ENCODE assay signal across 10 mouse cellular contexts in the genomic region with DNA sequence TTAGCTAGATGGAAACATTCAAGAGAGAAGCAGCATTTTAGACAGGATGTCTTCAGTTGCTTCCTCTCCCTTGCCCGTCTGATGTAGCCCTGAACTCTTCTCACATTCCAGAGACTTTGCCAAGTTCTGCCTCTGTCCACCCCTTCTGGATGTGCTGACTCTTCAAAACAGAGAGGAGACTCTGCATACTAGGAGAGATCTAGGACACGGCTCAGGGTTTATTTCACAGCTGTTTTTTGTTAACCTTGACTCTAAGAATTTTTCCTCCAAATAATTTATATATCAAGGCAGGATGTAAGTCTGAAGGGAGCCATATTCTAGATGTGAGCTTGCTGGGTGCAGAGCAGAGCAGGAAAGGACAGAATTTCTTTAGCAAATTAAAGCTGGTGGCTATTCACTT.
DNase-seq lines count a peak whose midpoint lies in the region; ATAC-seq and TF ChIP-seq lines count a peak whose summit lies in the region.
"Had no signal": no experiment of that assay in that cellular context is flagged by ENCODE, and none has a peak within 500 bp of the region (broad histone marks: within the 10 kb centered on the region; RNA-seq: fewer than 3 reads in every experiment).

No protein-coding gene starts in this region.

- 19% methylated on average over 2 of the region's 2 CpGs for WGBS in heart, adult 2 months
- WGBS in midbrain, embryonic 11.5 days: 65% methylated on average over 2 of the region's 2 CpGs
- 73% methylated on average over 2 of the region's 2 CpGs for WGBS in midbrain, embryonic 14.5 days
- 11% methylated on average over 2 of the region's 2 CpGs for WGBS in kidney, embryonic 15.5 days
- WGBS in stomach, embryonic 15.5 days: 15% methylated on average over 2 of the region's 2 CpGs

- H3K79me2 ChIP-seq in heart, adult 2 months (replicated peaks; ENCODE audit: control insufficient read depth, insufficient read depth, low read length): no peaks in the 10 kb centered on the region

- TF ChIP-seq CTCF in heart, adult 2 months (IDR thresholded peaks at IDR 0.05): no peak

- no peak overlapping the region for H3K9ac ChIP-seq in heart, adult 2 months (ENCODE audit: low read depth, low read length)
- H3K9ac ChIP-seq in midbrain, embryonic 11.5 days (ENCODE audit: low read length): no peak overlapping the region
- no peak overlapping the region for H3K9ac ChIP-seq in midbrain, embryonic 14.5 days (replicated peaks; ENCODE audit: low read length)
- no peak overlapping the region for H3K9ac ChIP-seq in kidney, embryonic 15.5 days
- no peak overlapping the region for H3K9ac ChIP-seq in stomach, embryonic 15.5 days
- H3K9ac ChIP-seq: liver, embryonic 12.5 days had no signal

- no peak overlapping the region for H3K4me2 ChIP-seq in midbrain, embryonic 11.5 days
- H3K4me2 ChIP-seq in midbrain, embryonic 14.5 days (ENCODE audit: low read length): no peak overlapping the region
- no peak overlapping the region for H3K4me2 ChIP-seq in kidney, embryonic 15.5 days
- H3K4me2 ChIP-seq in stomach, embryonic 15.5 days: no peak overlapping the region
- H3K4me2 ChIP-seq: liver, embryonic 12.5 days had no signal

- TF ChIP-seq POLR2A in heart, adult 2 months (IDR thresholded peaks at IDR 0.05; ENCODE audit: insufficient read depth, low read depth, low read length): no peak

- no peaks in the 10 kb centered on the region; the same call in 1 of the 2 replicates for H3K4me1 ChIP-seq in heart, adult 2 months (ENCODE audit: control insufficient read depth, insufficient read depth, low read length)
- H3K4me1 ChIP-seq in midbrain, embryonic 11.5 days (ENCODE audit: control insufficient read depth, insufficient read depth, low read length): 0 out of 2 replicates have a peak, but pooled peaks cover 4% of the 10 kb centered on the region
- H3K4me1 ChIP-seq in midbrain, embryonic 14.5 days (ENCODE audit: control insufficient read depth, insufficient read depth, low read length): peaks cover 5% of the 10 kb centered on the region
- H3K4me1 ChIP-seq in kidney, embryonic 15.5 days: peaks cover 14% of the 10 kb centered on the region; the same call in 1 of the 2 replicates
- H3K4me1 ChIP-seq in stomach, embryonic 15.5 days: peaks cover 9% of the 10 kb centered on the region
- H3K4me1 ChIP-seq: liver, embryonic 12.5 days had no signal

- no peak for TF ChIP-seq EP300 in heart, adult 2 months (IDR thresholded peaks at IDR 0.05; ENCODE audit: insufficient read depth, low read depth, low read length)

- no peak overlapping the region for H3K27ac ChIP-seq in heart, adult 2 months
- H3K27ac ChIP-seq in midbrain, embryonic 11.5 days (ENCODE audit: low read depth, low read length): no peak overlapping the region
- H3K27ac ChIP-seq in midbrain, embryonic 14.5 days (replicated peaks; ENCODE audit: low read depth, low read length): no peak overlapping the region
- H3K27ac ChIP-seq in kidney, embryonic 15.5 days: peak overlapping the region; percentile 76
- H3K27ac ChIP-seq in stomach, embryonic 15.5 days: peak overlapping the region; percentile 66; the same call in 1 of the 2 replicates
- H3K27ac ChIP-seq: liver, embryonic 12.5 days had no signal

- H3K27me3 ChIP-seq in heart, adult 2 months (ENCODE audit: control insufficient read depth, insufficient read depth, low read length): no peaks in the 10 kb centered on the region
- no peaks in the 10 kb centered on the region for H3K27me3 ChIP-seq in midbrain, embryonic 11.5 days (ENCODE audit: control insufficient read depth, insufficient read depth, low read length)
- H3K27me3 ChIP-seq in midbrain, embryonic 14.5 days (ENCODE audit: control insufficient read depth, insufficient read depth, low read length): no peaks in the 10 kb centered on the region
- H3K27me3 ChIP-seq in kidney, embryonic 15.5 days: no peaks in the 10 kb centered on the region
- H3K27me3 ChIP-seq in stomach, embryonic 15.5 days (replicated peaks): no peaks in the 10 kb centered on the region
- H3K27me3 ChIP-seq: liver, embryonic 12.5 days had no signal

- no peak overlapping the region for H3K4me3 ChIP-seq in heart, adult 2 months
- no peak overlapping the region for H3K4me3 ChIP-seq in midbrain, embryonic 11.5 days (ENCODE audit: low read depth, low read length)
- H3K4me3 ChIP-seq in midbrain, embryonic 14.5 days (replicated peaks; ENCODE audit: low read depth, low read length): no peak overlapping the region
- H3K4me3 ChIP-seq in kidney, embryonic 15.5 days (replicated peaks): no peak overlapping the region
- no peak overlapping the region for H3K4me3 ChIP-seq in stomach, embryonic 15.5 days (replicated peaks)
- H3K4me3 ChIP-seq: liver, embryonic 12.5 days had no signal

- no peaks in the 10 kb centered on the region for H3K36me3 ChIP-seq in heart, adult 2 months (ENCODE audit: control insufficient read depth, insufficient read depth, low read length)
- H3K36me3 ChIP-seq in midbrain, embryonic 11.5 days (ENCODE audit: control insufficient read depth, insufficient read depth, low read length): no peaks in the 10 kb centered on the region
- no peaks in the 10 kb centered on the region for H3K36me3 ChIP-seq in midbrain, embryonic 14.5 days (ENCODE audit: control insufficient read depth, insufficient read depth, low read length)
- no peaks in the 10 kb centered on the region for H3K36me3 ChIP-seq in kidney, embryonic 15.5 days
- no peaks in the 10 kb centered on the region for H3K36me3 ChIP-seq in stomach, embryonic 15.5 days
- H3K36me3 ChIP-seq: liver, embryonic 12.5 days had no signal

- peak; percentile 94 for DNase-seq in heart, adult 11 months
- DNase-seq in heart, adult 2 months: no peak
- DNase-seq in midbrain, embryonic 11.5 days (ENCODE audit: low spot score, missing footprints): peak; percentile 78
- no peak for DNase-seq in midbrain, embryonic 14.5 days
- no peak for DNase-seq in urinary bladder, postnatal 10 days (ENCODE audit: low spot score)
- no peak for DNase-seq in frontal cortex, postnatal 10 days (ENCODE audit: low spot score in 2 of 2)
- DNase-seq: cerebellum, adult 9-11 months had no signal

- no peaks in the 10 kb centered on the region for H3K9me3 ChIP-seq in midbrain, embryonic 11.5 days (ENCODE audit: control insufficient read depth, low read length)
- no peaks in the 10 kb centered on the region for H3K9me3 ChIP-seq in midbrain, embryonic 14.5 days (ENCODE audit: control insufficient read depth, low read length)
- H3K9me3 ChIP-seq in kidney, embryonic 15.5 days (replicated peaks): no peaks in the 10 kb centered on the region
- no peaks in the 10 kb centered on the region for H3K9me3 ChIP-seq in stomach, embryonic 15.5 days
- H3K9me3 ChIP-seq: liver, embryonic 12.5 days had no signal

- intact Hi-C loops in heart, adult 2 months (cut with DNase I): no loop called here

- ATAC-seq in midbrain, embryonic 11.5 days (ENCODE audit: low FRiP score): no peak
- no peak for ATAC-seq in midbrain, embryonic 14.5 days (ENCODE audit: low FRiP score, low TSS enrichment)
- peak; percentile 86 for ATAC-seq in kidney, embryonic 15.5 days (replicated peaks; ENCODE audit: low FRiP score)
- ATAC-seq in stomach, embryonic 15.5 days (ENCODE audit: insufficient read depth, low FRiP score, low read depth): peak; percentile 81
- ATAC-seq: liver, embryonic 12.5 days had no signal

Comparison
In these comparisons a context has a peak if more than half of its experiments do, and no peak if none do; other contexts are left out.
1. DNase-seq: peak in heart, adult 11 months (single experiment) and midbrain, embryonic 11.5 days (single experiment); none in heart, adult 2 months (0 of 2), midbrain, embryonic 14.5 days (single experiment), urinary bladder, postnatal 10 days (single experiment) and frontal cortex, postnatal 10 days (0 of 2).
2. H3K27ac ChIP-seq: peak in kidney, embryonic 15.5 days (single experiment) and stomach, embryonic 15.5 days (single experiment); none in heart, adult 2 months (single experiment), midbrain, embryonic 11.5 days (single experiment) and midbrain, embryonic 14.5 days (single experiment).
3. ATAC-seq: peak in kidney, embryonic 15.5 days (single experiment) and stomach, embryonic 15.5 days (single experiment); none in midbrain, embryonic 11.5 days (single experiment) and midbrain, embryonic 14.5 days (single experiment).